Mouse (Mus musculus) cerebellum, postnatal 36 days (tissue): Measurements from ENCODE around the gene Ercc2.

Source experiments
- DNase-seq, 2 experiments: peaks; one replicate each; pipeline ENCODE4 v3.0.0; 2021 to 2022; ENCODE audit warnings: mixed read lengths in 2 of 2

Gene Ercc2

GRCm38 (mm10) chr7:19409753-19410152 lies 27.9 kb downstream of the Ercc2 start:
- DNase-seq: no peak

GRCm38 (mm10) chr7:19410766-19411344 lies 29.0 kb downstream of the Ercc2 start:
- no peak for DNase-seq

GRCm38 (mm10) chr7:19411783-19412182 lies 30.0 kb downstream of the Ercc2 start:
- no peak for DNase-seq

GRCm38 (mm10) chr7:19413525-19413924 lies 31.7 kb downstream of the Ercc2 start:
- no peak for DNase-seq

GRCm38 (mm10) chr7:19416590-19416989 lies 34.8 kb downstream of the Ercc2 start:
- DNase-seq: no peak

- no peak for DNase-seq
These were observed 38.3 kb downstream of the Ercc2 start for GRCm38 (mm10) chr7:19420121-19420520.

GRCm38 (mm10) chr7:19420821-19421636 lies 39.2 kb downstream of the Ercc2 start:
- DNase-seq: peak; percentile 79 to 85

- no peak for DNase-seq
These were observed 41.3 kb downstream of the Ercc2 start for GRCm38 (mm10) chr7:19423083-19423482.

GRCm38 (mm10) chr7:19424051-19424450 lies 42.2 kb downstream of the Ercc2 start:
- DNase-seq: no peak

GRCm38 (mm10) chr7:19426349-19426748 lies 44.5 kb downstream of the Ercc2 start:
- no peak for DNase-seq

GRCm38 (mm10) chr7:19426888-19427287 lies 45.1 kb downstream of the Ercc2 start:
- no peak for DNase-seq

GRCm38 (mm10) chr7:19427999-19428650 lies 46.3 kb downstream of the Ercc2 start:
- DNase-seq: no peak

- peak; percentile 63 to 64 for DNase-seq
These were observed 47.9 kb downstream of the Ercc2 start for GRCm38 (mm10) chr7:19429726-19430125.

- no peak for DNase-seq
These were observed 48.6 kb downstream of the Ercc2 start for GRCm38 (mm10) chr7:19430402-19430801.

- no peak for DNase-seq
These were observed 50.7 kb downstream of the Ercc2 start for GRCm38 (mm10) chr7:19432475-19432874.

GRCm38 (mm10) chr7:19436276-19436675 lies 54.5 kb downstream of the Ercc2 start:
- DNase-seq: no peak

- DNase-seq: no peak
These were observed 55.2 kb downstream of the Ercc2 start for GRCm38 (mm10) chr7:19437048-19437447.

GRCm38 (mm10) chr7:19441448-19442091 lies 59.8 kb downstream of the Ercc2 start:
- no peak for DNase-seq

- peak; percentile 91 to 96 for DNase-seq
These were observed 61.5 kb downstream of the Ercc2 start for GRCm38 (mm10) chr7:19443344-19443743.

- DNase-seq: no peak
These were observed 63.0 kb downstream of the Ercc2 start for GRCm38 (mm10) chr7:19444801-19445200.
